Mouse (Mus musculus): ENCODE measurements at regions not wholly inside any gene's neighbourhood (a gene's known extent, or its start where the extent isn't known, plus 50 kb on each side); places are given as distances from the start of the nearest gene placed in this dataset.
"Not testable (repeated sequence)": the region's sequence is repeated elsewhere in the genome, so short reads cannot be mapped to it uniquely, and the experiment has no call there.

GRCm38 (mm10) chr2:100918122-100918521 is 706.4 kb upstream of the Rag2 start:
- DNase-seq (ENCODE audit: low read depth, low spot score), result no peak

- DNase-seq (ENCODE audit: low read depth, low spot score), result no peak
Measured at GRCm38 (mm10) chr2:100919537-100920212, 704.8 kb upstream of the Rag2 start.

GRCm38 (mm10) chr2:100948632-100949031 is 675.9 kb upstream of the Rag2 start:
- DNase-seq (ENCODE audit: low read depth, low spot score), result not testable (repeated sequence)

- no peak for DNase-seq (ENCODE audit: low read depth, low spot score)
Measured at GRCm38 (mm10) chr2:100959412-100959811, 665.1 kb upstream of the Rag2 start.

GRCm38 (mm10) chr2:100964584-100964983 is 659.9 kb upstream of the Rag2 start:
- DNase-seq (ENCODE audit: low read depth, low spot score), result no peak

- DNase-seq (ENCODE audit: low read depth, low spot score), result no peak
Measured at GRCm38 (mm10) chr2:100977202-100977601, 647.3 kb upstream of the Rag2 start.

GRCm38 (mm10) chr2:100982362-100982761 is 642.2 kb upstream of the Rag2 start:
- DNase-seq (ENCODE audit: low read depth, low spot score), result no peak

- no peak for DNase-seq (ENCODE audit: low read depth, low spot score)
Measured at GRCm38 (mm10) chr2:101015353-101015752, 609.2 kb upstream of the Rag2 start.

GRCm38 (mm10) chr2:101019384-101019783 is 605.1 kb upstream of the Rag2 start:
- no peak for DNase-seq (ENCODE audit: low read depth, low spot score)

GRCm38 (mm10) chr2:101021515-101021914 is 603.0 kb upstream of the Rag2 start:
- no peak for DNase-seq (ENCODE audit: low read depth, low spot score)

- no peak for DNase-seq (ENCODE audit: low read depth, low spot score)
Measured at GRCm38 (mm10) chr2:101043050-101043449, 581.5 kb upstream of the Rag2 start.

- no peak for DNase-seq (ENCODE audit: low read depth, low spot score)
Measured at GRCm38 (mm10) chr2:101062939-101063338, 561.6 kb upstream of the Rag2 start.

- no peak for DNase-seq (ENCODE audit: low read depth, low spot score)
Measured at GRCm38 (mm10) chr2:101074990-101075389, 549.5 kb upstream of the Rag2 start.

GRCm38 (mm10) chr2:101080231-101080630 is 544.3 kb upstream of the Rag2 start:
- no peak for DNase-seq (ENCODE audit: low read depth, low spot score)

- no peak for DNase-seq (ENCODE audit: low read depth, low spot score)
Measured at GRCm38 (mm10) chr2:101083813-101084212, 540.7 kb upstream of the Rag2 start.

GRCm38 (mm10) chr2:101084648-101085047 is 539.9 kb upstream of the Rag2 start:
- no peak for DNase-seq (ENCODE audit: low read depth, low spot score)

GRCm38 (mm10) chr2:101107183-101107872 is 517.2 kb upstream of the Rag2 start:
- no peak for DNase-seq (ENCODE audit: low read depth, low spot score)

- DNase-seq (ENCODE audit: low read depth, low spot score), result no peak
Measured at GRCm38 (mm10) chr2:101136867-101137266, 487.7 kb upstream of the Rag2 start.

GRCm38 (mm10) chr2:101139931-101140330 is 484.6 kb upstream of the Rag2 start:
- no peak for DNase-seq (ENCODE audit: low read depth, low spot score)

- DNase-seq (ENCODE audit: low read depth, low spot score), result no peak
Measured at GRCm38 (mm10) chr2:101156755-101157271, 467.7 kb upstream of the Rag2 start.

GRCm38 (mm10) chr2:101159276-101159675 is 465.2 kb upstream of the Rag2 start:
- no peak for DNase-seq (ENCODE audit: low read depth, low spot score)

GRCm38 (mm10) chr2:101165942-101166341 is 458.6 kb upstream of the Rag2 start:
- no peak for DNase-seq (ENCODE audit: low read depth, low spot score)

- DNase-seq (ENCODE audit: low read depth, low spot score), result no peak
Measured at GRCm38 (mm10) chr2:101172806-101173205, 451.7 kb upstream of the Rag2 start.

All from c-Kit-negative CD71-positive TER-119-positive erythroid progenitor cells, embryonic 14.5 days (primary cell).